Mouse (Mus musculus) kidney, postnatal 14 days (tissue): ENCODE data around the gene Hoxb3.

Experiments used
- DNase-seq: peaks from one replicate; pipeline ENCODE4 v3.0.0; 2022; ENCODE audit warnings: mixed read lengths

Gene Hoxb3

DNA sequence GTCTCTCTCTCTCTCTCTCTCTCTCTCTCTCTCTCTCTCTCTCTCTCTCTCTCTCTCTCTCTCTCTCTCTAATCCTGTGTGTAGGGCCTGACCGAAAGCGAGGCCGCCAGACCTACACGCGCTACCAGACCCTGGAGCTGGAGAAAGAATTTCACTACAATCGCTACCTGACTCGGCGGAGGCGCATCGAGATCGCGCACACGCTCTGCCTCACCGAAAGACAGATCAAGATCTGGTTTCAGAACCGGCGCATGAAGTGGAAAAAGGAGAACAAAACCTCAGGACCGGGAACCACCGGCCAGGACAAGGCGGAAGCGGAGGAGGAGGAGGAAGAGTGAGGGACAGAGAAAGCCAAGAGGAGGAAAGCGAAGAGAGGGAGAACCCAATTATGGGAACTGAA is 33.8 kb upstream of the Hoxb3 start:
- no peak for DNase-seq

DNA sequence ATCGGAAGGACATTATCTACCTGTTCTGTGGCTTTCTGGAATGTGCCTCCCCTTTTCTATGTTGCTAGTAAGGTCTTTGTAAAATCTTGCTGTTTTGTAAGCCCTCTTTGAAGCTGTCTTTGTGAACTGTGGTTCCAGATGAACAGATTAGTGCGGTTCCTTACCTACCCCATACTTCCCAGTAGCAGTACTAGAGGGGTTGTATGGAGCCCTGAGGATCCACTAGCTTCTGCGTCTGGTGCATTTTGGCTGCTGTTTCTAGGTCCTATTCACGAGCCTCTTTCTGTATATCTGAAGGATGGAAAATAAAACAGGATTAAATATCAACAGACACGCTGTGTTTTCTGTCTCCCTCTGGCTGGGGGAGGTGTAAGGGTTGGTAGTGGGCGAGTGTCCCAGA is 33.3 kb upstream of the Hoxb3 start:
- DNase-seq: no peak

GRCm38 (mm10) chr11:96290705-96291355 is 32.3 kb upstream of the Hoxb3 start:
- DNase-seq: peak; percentile 34

DNA sequence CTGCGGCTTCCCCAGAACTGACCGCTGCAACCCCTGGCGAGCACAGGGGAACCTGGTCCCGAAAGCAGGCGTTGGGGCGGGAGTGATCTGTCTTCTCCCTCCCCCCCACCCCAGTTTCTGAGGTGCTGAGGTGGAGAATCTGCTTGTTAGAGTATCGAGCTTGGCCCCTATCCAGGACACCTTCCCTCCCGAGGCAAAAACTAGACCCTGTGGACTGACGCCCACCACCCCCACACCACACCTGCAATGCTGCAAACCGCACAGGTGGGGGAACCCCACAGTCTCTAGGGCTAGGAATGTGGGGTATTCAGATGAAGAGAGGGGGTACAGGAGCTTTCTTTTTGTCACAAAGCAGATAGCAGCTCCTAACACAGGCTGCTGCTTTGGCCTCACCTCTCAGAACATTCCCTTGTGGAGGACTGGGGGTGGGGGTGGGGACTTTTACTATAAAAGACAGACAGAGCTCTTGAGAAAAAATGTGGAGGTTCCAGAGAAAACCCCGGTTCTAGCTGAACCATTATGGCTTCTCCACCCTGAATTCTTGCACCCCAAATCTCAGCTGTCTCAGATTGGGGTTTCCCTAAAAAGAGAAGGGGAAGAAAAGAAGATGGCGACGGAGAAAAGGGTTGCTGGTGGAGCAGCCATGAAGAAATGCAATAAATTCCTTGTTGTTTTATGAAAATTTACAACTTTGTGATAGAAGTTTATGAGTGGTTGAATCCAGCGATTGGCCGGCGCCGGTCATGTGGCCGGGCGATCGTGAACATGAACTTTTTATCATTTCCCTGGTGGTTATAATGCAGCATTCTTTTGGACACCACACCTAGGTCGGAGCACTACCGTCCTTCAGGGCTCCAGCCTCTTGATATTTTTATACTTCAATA is 31.2 kb upstream of the Hoxb3 start, which contains the start of gene Hoxb6:
TSS of gene Hoxb6 (plus strand) at position 796 of the 884 bp plus-strand sequence.
- peak; percentile 91 for DNase-seq

DNA sequence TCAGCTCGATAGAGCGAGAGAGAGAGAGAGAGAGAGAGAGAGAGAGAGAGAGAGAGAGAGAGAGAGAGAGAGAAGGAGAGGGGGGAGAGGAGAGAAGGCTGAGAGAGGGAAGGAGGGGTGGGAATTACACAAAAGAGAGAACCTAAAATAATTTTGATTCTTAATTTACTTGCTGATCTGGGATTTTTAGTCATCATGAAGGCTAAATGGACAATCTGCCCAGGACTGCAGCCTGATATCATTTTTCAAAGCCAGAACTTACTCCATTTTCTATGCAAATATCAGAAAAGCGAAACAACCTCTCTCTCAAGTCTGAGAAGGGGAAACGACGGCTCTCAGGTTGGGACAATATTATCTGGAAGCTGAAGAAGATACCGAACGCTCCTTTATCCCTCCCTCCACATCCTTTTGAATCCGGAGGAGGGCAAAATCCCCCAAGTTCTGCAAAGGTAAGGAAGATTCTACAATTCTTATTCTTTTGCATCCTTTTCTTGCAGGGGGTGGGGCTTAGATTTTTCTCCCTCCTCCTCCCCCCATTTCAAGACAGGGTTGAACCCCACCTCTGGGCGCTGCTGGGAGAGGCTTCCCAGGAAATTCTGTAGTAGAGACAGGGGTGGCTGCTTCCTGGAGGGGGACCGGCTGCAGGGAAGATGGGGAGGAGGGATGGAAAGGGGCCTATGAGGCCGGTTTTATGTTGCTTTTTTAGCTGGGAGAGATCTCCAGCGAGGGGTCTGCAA is 30.4 kb upstream of the Hoxb3 start:
- no peak for DNase-seq

DNA sequence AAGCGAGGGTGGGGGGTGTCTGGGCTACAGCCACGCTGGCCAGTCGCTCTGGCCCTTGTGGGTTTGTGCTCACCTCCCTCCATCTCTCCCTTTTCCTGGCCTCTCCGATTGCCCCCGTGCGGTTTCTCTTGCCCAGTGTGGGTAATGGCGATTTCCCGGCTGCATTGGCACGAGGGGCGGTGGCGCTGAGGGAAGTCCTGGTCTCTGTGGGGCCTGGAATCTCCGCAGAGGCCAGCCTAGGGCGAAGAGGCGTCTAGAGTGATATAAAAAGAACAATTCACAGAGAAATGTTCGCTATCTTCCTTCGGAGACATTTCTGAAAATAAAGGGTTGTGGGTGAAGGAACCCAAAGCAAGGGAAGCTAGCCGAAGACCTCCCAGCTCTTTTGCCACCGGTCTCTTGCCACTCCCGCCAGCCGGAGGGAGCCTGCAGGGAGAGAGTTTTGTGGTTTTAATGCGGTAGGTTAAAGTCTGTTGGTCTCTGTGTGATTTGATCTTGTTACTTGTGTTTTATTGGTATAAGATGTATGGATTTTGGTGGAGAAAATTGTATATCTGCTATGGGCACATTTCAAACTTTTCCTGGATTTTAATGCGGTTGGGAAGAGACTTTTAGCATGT is 29.7 kb upstream of the Hoxb3 start:
- no peak for DNase-seq

DNA sequence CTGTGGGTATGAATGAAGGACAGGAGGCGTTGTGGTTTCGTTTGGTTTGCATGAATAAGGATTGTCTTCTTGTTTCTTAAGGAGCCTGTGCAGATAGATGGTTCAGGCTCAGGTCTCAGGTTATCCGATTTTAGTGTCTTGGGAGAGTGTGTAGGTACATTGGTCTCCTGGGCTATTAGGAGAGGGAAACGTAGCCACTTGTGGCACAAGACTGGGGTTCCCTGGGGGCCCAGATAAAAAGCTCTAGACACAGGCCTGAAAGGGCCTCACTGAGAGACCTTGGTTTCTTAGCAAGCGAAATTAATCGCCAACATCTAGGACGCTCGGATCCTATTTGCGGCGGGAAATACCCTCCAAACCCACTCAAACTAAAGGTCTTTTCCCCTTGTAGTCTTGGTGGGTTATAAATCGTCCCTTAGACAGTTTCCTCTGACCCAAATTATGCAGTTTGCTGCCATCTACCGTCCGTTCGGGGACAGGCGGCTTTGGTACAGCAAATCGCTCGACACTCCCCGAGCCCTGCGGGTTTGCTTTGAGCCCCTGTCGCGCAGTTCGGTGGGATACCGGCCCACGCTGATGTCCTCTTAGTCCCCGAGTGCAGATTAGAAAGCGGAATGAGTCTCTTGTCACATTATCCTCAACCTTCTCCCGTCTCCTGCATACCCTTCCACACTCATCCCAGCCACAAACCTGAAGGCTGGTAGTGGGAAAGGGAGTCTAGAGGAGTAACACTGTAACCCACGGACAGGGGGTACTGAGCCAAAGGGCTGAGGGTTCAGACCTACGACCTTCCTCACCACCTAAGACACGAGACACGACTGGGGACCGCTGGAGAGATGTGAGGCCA is 28.7 kb upstream of the Hoxb3 start:
- DNase-seq: peak; percentile 94

GRCm38 (mm10) chr11:96295092-96295835 is 27.9 kb upstream of the Hoxb3 start:
- DNase-seq: peak; percentile 91

GRCm38 (mm10) chr11:96296997-96297396 is 26.1 kb upstream of the Hoxb3 start:
- no peak for DNase-seq

DNA sequence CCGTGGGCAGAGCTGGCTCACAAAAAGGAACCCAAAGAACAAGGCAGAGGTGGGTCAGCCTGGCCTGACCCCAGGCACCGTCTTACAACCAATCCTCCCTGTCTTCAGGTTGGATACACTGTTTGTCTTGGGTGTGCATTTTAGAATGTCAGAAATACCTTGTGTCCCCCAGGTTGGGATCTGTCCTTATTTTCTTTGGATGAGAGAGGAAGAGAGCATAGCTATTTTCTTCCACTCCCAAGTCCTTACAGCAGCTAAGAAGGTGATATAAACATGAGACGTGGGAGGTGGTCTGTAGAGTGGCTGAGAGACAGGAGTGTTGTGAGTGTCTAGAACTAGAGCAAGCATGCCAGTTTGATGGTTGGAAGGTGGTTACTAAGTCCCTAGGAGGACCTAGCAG is 25.7 kb upstream of the Hoxb3 start:
- DNase-seq: no peak

DNA sequence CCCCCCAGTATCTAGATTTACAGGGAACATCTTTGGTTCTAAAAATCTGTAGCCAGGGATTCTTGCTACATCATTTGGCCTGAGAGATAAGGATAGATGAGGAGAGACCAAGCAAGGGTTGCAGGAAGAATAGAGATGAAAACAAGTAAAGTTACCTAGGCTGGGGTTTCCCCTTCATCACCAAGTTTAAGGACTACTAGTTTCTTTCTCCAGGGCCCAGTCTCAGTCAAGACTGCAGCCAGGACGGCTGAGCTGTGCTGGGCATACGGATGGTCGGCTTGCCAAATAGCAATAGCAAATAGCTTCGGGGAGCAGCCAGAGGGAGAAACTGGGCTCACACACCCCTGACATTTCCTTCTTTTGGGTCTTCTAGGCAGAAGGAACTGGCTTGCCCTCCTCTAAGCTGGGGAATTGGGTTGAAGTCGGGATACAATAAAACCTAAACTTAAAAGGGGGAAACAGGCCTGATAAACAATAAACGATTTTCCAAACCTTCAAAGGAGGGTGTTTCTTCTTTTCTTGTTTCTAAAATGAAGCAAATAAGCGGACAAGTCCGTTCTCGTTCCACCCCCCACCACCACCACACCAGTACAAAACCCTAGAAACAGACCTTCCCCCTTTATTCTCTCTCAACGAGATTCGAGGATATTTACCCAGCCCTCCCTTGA is 25.0 kb upstream of the Hoxb3 start:
- no peak for DNase-seq

DNA sequence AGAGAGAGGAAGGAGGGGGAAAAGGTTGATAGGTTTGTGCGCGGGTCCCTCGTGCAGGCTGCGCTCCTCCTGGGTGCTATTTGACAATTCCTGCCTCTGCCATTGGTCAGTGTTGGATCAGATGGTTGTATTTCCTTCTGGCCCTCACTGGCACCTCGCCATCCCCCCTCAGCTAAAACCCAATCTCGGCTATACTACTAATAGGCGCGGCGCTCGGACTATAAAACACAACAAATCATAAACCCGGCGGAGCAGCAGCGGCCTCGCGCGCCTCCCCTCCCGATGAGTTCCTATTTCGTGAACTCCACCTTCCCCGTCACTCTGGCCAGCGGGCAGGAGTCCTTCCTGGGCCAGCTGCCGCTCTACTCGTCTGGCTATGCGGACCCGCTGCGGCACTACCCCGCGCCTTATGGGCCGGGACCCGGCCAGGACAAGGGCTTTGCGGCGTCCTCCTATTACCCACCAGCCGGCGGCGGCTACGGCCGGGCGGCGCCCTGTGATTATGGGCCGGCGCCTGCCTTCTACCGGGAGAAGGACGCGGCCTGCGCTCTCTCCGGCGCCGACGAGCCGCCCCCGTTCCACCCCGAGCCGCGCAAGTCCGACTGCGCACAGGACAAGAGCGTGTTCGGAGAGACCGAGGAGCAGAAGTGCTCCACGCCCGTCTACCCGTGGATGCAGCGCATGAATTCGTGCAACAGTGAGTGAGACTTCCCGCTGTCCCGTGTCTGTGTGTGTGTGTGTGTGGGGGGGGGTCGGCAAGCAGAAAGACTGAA is 24.0 kb upstream of the Hoxb3 start:
- peak; percentile 93 for DNase-seq

- DNase-seq: no peak
Observed at GRCm38 (mm10) chr11:96299781-96300180, 23.3 kb upstream of the Hoxb3 start.

- DNase-seq: no peak
Observed at GRCm38 (mm10) chr11:96300354-96301063, 22.6 kb upstream of the Hoxb3 start.

- no peak for DNase-seq
Observed at GRCm38 (mm10) chr11:96301064-96301431, 22.1 kb upstream of the Hoxb3 start.

GRCm38 (mm10) chr11:96301837-96302236 is 21.3 kb upstream of the Hoxb3 start:
- peak; percentile 91 for DNase-seq

DNA sequence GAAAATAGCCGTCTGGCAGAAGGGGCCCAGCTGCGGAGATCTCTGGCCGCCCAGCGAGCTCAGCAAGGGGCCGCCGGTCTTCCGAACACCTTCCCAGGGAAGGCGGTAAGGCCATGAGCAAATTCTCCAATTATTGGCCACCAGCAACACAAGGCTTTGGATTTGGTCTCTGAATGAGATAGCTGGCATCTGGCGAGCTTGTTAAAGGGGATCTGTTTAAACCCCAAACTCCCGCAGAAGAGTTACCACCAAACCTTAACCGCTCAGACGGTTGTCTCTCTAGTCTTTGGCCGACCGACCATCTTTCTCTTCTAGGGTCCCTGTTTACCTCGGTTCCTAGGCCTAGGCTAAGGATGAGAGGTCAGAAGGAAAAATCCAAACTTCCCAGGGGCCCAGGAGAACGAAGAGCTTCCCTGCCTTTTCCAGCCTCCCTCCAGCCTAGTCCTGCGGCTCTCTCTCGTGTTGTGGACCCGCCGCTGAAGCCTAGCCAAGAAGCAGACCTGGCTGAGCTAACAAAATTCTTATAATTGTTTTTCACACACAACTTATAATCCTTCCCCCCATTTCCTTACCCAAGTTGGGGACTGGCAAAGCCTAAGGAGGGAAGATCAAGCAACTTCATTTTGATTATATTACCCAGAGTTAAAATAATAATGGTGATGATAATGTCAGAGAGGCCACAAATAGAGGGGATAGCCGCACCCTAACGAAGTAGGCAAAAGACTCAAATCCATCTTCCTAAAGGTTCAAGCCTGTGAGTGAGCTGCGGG is 20.6 kb upstream of the Hoxb3 start:
- DNase-seq: peak; percentile 23
